8 mouse cellular contexts compared by ENCODE assay signal in the genomic region with DNA sequence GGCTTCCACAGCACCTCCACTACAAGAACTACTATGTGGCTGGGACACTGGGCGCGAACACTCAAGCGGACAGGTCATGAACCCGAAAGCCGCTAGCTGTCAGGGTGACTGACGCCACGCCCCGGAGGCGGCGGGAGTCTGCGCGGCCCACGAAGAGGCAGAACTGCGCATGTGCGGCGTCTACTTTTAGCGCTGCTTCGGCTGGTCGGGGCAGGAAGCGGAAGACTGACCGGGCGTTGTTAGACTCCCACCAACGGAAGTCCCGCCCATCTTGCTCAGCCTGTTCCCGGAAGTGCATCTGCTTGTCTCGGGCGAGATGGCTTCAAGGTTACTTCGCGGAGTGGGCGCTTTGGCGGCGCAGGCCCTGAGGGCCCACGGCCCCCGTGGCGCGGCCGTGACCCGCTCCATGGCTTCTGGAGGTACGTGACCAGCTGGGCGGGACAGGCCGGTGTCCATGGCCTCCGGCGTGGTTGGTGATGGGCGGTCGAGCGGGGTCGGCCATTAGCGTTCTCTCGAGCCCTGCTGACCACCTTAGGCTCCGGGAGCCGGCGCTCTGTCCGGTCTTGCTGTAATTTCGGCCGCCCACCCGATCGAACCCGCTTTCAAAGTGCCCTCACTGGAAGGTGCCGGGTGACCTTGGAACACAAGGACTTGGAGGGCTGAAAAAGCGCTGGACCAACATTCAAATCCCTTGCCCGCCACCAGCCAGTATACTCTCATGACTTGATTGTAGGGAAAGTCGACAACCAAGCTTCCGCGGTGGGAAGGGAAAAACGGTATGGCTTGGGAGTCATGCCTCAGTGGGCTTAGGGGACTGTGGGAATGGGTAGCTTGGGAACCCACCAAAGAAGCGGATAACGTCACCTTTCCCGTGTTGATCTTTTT. TPM values are rescaled to one million over a fixed set of nuclear protein-coding genes. Genes with fewer than 3 reads are reported as not detected.
DNase-seq lines count a peak whose midpoint lies in the region; ATAC-seq lines count a peak whose summit lies in the region.

A gene (plus strand): TSS at position 179 of the 885 bp plus-strand sequence.

- peak; percentile 96 for DNase-seq in Muller cell, postnatal 12 days (ENCODE audit: inconsistent ontology term)
- DNase-seq in cerebellum, adult 9-11 months = peak; percentile 98
- peak; percentile 95 to 97 for DNase-seq in frontal cortex, adult 2 months (ENCODE audit: extremely low spot score in 1 of 2, low spot score in 1 of 2)
- peak; percentile 99 for DNase-seq in hindbrain, embryonic 11.5 days (ENCODE audit: low spot score)
- DNase-seq in layer of hippocampus, postnatal 10 days (ENCODE audit: low spot score in 2 of 2) = peak; percentile 95 to 96
- DNase-seq in lung, postnatal 10 days = peak; percentile 98
- DNase-seq in ovary, postnatal 36 days (ENCODE audit: low spot score) = peak; percentile 96
- peak; percentile 96 for DNase-seq in thymus, postnatal 25 days

- peak within 1 kb of the TSS; percentile 85 for H3K4me2 ChIP-seq in hindbrain, embryonic 11.5 days (replicated peaks; ENCODE audit: low read depth, low read length)

- peak; percentile 96 for ATAC-seq in hindbrain, embryonic 11.5 days (ENCODE audit: low FRiP score)

- H3K9ac ChIP-seq in hindbrain, embryonic 11.5 days (ENCODE audit: low read depth, low read length) = peak within 1 kb of the TSS; percentile 80

- H3K9me3 ChIP-seq in hindbrain, embryonic 11.5 days (ENCODE audit: control insufficient read depth, low read length) = no peaks in the 10 kb centered on the region

- no peak within 1 kb of the TSS for H3K27ac ChIP-seq in hindbrain, embryonic 11.5 days (ENCODE audit: low read depth, low read length)

- H3K4me1 ChIP-seq in hindbrain, embryonic 11.5 days (replicated peaks; ENCODE audit: control insufficient read depth, insufficient read depth, low read length) = peaks cover 6% of the 10 kb centered on the region; the same call in 1 of the 2 replicates

- H3K4me3 ChIP-seq in hindbrain, embryonic 11.5 days (ENCODE audit: low read depth, low read length) = peak within 1 kb of the TSS; percentile 85

- H3K36me3 ChIP-seq in hindbrain, embryonic 11.5 days (ENCODE audit: control insufficient read depth, insufficient read depth, low read length) = no peaks in the 10 kb centered on the region

- 1% methylated on average over 64 of the region's 68 CpGs for WGBS in hindbrain, embryonic 11.5 days

- H3K27me3 ChIP-seq in hindbrain, embryonic 11.5 days (ENCODE audit: control insufficient read depth, insufficient read depth, low read length) = no peaks in the 10 kb centered on the region

RNA-seq across cellular contexts. Expression of the gene that starts here (rescaled TPM):
- 636 and 685 TPM in 2 replicates for polyA plus RNA-seq in frontal cortex, adult 2 months (2012; rRNA removed)
- 510 and 530 TPM in 2 replicates for polyA plus RNA-seq in hindbrain, embryonic 11.5 days (2014; fragmentation: Nextera tagmentation; extraction: Ambion mirVana)
- total RNA-seq in layer of hippocampus, postnatal 10 days (2021) = 100 to 1,000 TPM; 732 to 792 TPM
